Mouse (Mus musculus) sigmoid colon, adult 10 weeks (tissue): ENCODE data around the gene Trappc10. TPM values are rescaled to one million over a fixed set of nuclear protein-coding genes. Genes with fewer than 3 reads are reported as not detected.

Source experiments
- polyA plus RNA-seq: library from polyadenylated mRNA; stranded (reverse); fragments of 350-450 nt; fragmentation: Illumina TruSeq; extraction: RNeasy Lipid Tissue Mini Kit (QIAGEN cat#74804); gene quantifications from one replicate; pipeline ENCODE4 v1.2.3, GENCODE M21; 2014; ENCODE audit warnings: low read depth, low replicate concordance

Trappc10 gene
- polyA plus RNA-seq: 25.0 TPM

GRCm38 (mm10) chr10:78244438-78245224 is at the start of gene Trappc10:
Gene Trappc10, minus strand, starts transcription at chr10:78244641.

GRCm38 (mm10) chr10:78184531-78185380 is 59.7 kb downstream of the Trappc10 start, which contains the start of gene Pwp2:
Gene Pwp2, minus strand, starts transcription at chr10:78185149.

GRCm38 (mm10) chr10:78169281-78170042 is 75.0 kb downstream of the Trappc10 start, which contains the start of gene D10Jhu81e:
Gene D10Jhu81e, minus strand, starts transcription at chr10:78169782.

Other genes with a start within 250 kb of the Trappc10 start
- 2.6 TPM for gene Pfkl, start 234.6 kb downstream of the Trappc10 start, polyA plus RNA-seq
- 0.41 TPM for gene Dnmt3l, start 202.7 kb downstream of the Trappc10 start, polyA plus RNA-seq
- gene Aire, start 201.0 kb downstream of the Trappc10 start, polyA plus RNA-seq: not detected
- 8.6 TPM for gene Icosl, start 175.3 kb downstream of the Trappc10 start, polyA plus RNA-seq
- 16.9 TPM for gene D10Jhu81e, start 74.9 kb downstream of the Trappc10 start, polyA plus RNA-seq
- gene Pwp2, start 59.5 kb downstream of the Trappc10 start, polyA plus RNA-seq: 2.3 TPM
- 11.5 TPM for gene Agpat3, start 107.8 kb upstream of the Trappc10 start, polyA plus RNA-seq
- gene Rrp1, start 168.4 kb upstream of the Trappc10 start, polyA plus RNA-seq: 24.8 TPM
- 58.7 TPM for gene Cstb, start 181.0 kb upstream of the Trappc10 start, polyA plus RNA-seq
- gene Pdxk, start 220.3 kb upstream of the Trappc10 start, polyA plus RNA-seq: 7.9 TPM